Mouse (Mus musculus) right cerebral cortex, postnatal 4 days (tissue): ENCODE measurements around the gene Clrn3.
"Not testable (repeated sequence)": the region's sequence is repeated elsewhere in the genome, so short reads cannot be mapped to it uniquely, and the experiment has no call there.

ENCODE experiments used
- DNase-seq: peaks from one replicate; pipeline ENCODE4 v3.0.0-alpha.2; 2022

The Clrn3 gene

DNA sequence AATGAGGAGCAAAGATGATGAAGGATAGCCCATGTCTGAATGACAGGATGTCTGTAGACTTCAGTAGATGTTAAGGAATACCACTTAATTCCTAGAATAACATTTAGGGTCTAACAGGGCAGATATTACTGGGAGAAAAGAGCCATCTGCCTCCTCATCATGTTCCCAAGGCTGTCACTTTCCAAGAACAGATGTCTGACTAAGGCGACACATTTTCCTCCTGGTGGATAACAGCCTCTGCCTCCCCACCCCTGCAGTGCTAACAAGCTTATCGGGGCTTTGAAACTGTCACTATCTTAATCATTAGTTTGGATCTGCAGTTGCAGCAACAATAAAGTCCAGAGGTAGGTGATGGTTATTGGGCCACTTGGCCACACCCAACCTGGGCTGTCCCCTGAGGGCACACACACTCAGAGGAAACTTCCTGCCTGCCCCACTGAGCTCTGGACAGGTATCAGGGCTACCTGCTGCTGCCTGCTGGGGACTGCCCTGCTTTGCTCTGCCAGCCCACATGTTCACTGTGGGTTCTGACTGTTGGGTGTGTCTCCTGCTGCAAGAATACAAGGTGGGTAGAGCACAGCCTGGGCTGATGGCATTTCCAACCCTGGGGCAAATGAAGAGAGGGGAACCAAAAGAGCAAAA is 6.2 kb upstream of the Clrn3 start:
- DNase-seq, result no peak

DNA sequence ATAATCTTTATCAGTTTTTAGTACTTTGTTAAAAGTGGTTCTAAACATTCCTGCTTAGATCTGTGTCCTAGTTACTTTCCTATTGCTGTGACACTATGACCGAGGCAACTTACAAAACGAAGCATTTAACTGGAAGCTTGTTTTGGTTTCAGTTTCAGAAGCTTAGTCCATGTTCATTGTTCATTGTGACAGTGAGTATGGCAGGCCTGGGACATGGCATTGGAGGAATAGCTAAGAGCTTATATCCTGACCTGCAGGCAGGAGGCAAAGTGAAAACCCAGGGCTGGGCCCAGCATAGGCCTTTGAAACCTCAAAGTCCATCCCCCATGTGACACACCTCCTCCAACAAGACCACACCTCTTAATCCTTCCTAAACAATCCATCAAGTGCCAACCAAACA is 614 bp upstream of the Clrn3 start:
- DNase-seq, result no peak

DNA sequence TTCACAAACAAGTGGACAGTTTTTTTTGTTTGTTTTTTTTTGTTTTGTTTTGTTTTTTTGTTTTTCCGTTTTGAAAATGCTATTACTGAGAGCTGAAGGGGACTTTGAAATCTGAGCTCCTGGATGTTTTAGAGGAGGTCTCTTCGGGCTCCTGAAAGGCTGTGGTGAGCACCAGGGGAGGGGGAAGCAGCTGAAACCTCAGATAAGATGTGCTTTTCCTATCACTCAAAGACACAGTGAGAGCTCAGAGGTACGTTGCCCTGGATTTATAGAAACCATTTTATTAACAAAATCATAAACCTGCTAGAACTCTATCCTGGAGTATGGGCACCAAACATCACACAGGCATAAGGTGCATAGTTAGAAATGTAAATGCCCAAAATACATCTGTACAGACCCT is 1.3 kb downstream of the Clrn3 start:
- no peak for DNase-seq

DNA sequence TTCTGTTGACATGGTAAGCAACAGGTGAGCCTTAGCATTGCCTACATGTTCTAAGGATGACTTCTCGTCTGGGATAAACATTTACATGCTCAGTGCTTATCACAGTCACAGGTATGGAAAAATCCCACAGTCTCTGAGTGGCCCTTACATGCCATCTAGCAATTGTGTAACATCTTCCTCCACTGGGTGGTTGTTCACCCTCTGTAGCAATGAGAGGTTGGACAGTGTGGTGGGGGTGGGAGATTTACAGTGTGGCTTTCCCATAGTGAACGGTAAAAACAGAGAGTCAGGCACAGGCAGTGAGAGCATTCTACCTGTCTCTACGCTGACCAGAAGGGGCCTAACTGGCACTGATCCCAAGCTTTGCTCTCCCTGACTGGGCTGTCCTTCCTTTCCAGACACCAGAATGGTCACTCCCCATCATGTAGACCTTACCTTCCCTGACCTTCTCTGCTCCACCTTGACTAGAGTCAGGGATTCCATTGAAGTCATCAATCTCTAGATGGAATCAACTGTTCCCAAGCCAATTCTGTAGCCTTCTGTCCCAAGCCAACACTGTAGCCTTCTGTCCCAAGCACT is 1.8 kb downstream of the Clrn3 start:
- no peak for DNase-seq

DNA sequence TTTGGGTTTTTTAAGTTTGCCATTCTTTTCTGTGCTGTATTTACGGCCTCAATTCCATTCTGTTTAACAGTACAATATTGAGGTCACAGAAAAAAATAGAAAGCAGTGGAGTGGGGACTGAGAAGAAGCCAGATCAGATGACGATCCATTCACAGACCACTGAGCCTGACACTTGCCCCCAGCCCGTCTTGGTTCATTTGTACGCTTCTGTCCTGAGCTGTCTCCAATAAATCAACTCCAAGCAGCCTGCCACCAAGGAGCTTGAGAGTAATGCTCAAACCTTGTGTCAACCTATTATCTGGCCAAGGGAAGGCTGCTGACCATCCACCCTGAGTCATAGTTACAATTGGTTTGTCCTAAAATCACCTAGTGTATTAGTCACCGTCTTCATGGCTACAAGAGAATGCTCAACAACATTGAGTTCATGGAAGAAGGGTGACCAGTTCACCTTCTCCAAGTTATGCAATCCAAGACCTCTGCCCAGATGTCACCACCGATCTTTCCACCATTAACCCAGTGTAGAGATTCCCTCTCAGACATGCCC is 4.0 kb downstream of the Clrn3 start:
- no peak for DNase-seq

DNA sequence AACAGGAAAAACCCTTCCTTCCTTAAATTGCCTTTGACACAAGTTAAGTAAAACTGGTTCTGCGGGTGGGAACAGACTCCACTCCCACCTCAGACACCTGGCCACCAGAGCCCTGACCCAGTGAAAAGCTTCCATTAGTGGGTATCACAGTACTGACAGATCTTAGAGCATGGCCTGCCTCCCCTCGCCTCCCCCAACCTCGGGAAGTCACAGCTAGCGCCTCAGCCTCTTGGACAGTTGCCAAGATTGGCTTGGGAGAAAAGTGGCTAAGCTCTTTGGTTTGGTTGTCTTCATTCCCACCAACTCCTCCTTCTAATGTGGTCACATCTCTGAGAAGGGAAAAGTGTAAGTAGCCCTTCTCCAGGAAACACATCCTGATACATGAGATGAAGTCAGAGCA is 4.5 kb downstream of the Clrn3 start:
- no peak for DNase-seq

DNA sequence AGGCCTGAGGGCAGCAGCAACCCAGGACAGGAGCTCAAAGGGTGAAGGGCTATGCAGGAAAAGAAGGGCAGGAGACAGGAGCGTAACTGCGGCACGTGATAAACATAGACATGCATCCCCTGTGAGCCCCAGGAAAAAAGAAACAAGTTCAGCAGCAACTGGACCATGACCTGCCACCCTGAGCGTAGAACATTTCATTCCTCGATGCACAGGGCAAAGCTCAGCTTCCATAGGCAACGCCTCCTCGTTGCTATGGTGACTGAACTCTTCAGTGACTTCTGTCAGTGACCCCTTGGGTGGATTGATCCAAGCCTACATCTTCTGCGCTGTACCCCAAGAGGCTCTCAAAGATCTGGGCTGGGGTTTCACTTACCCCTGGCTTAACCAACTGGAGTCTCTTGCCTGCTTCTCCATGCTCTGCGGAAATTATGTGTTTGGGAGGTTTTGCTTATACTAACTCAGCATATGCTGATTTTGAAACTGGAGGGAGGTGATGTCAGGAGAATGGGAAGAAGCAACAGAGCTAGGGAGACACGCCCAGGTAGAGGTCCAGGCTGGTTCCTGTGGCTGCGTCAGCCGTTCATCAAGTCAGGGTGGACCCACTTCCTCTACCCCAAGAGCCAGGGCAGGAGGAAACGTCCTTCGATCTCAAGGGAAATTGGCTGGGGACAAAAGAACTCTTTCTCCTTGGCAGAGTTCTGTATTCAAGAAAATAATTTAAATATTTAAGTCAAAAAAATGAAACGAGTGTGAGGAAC is 6.5 kb downstream of the Clrn3 start:
- no peak for DNase-seq

DNA sequence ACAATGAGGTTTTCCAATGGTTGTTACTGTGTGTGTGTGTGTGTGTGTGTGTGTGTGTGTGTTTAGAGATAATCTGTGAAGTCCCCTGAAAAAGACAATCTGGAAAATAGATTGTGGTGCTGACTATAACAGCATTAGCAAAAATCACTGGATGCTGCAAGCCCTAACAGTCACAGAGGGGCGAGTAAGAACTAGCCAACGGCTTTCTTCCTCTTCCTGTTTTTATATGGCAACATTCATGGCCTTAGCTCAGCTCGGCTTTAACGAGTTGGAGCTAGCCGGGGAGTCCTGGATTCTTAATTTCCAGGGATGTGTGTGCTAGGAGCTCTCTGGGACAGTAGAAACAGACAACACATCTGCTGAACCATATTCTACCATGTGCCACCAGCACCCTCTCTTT is 8.2 kb downstream of the Clrn3 start:
- DNase-seq, result no peak

DNA sequence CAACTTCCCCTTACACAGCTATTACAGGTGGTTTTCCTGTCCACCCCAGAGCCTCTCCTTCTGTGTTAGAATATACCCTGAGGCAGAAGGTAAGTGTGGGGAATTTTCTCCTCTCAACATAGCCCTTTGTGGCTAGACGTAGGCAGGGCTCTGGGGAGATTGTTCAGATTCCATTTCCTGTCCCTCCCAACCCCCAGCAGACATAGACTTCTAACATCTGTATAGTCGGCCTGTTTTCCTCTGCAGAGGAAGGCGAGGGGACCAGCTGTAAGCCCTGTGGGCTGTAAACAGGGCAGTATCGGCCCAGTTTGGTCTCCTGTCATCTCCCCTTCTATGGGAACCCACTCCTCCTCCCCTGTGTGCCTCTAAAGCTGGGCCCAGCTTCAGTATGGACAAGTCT is 11.3 kb downstream of the Clrn3 start:
- DNase-seq, result no peak

DNA sequence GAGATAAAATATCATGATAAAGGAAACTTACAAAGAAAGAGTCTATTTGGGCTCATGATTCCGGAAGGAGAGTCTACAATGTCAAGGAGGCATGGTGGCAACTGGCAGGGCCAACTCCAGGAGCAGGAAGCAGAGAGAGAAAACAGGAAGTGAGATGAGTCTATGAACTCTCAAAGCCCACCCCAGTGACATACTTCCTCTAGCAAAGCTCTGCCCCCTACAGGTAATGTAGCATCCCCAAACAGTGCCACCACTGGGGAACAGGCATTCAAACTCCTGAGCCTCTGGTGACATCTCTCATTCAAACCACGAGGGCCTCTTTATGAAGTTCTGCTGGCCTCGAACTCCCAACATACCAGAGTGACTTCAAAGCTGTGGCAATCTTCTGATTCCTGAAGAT is 16.7 kb downstream of the Clrn3 start:
- DNase-seq, result no peak

DNA sequence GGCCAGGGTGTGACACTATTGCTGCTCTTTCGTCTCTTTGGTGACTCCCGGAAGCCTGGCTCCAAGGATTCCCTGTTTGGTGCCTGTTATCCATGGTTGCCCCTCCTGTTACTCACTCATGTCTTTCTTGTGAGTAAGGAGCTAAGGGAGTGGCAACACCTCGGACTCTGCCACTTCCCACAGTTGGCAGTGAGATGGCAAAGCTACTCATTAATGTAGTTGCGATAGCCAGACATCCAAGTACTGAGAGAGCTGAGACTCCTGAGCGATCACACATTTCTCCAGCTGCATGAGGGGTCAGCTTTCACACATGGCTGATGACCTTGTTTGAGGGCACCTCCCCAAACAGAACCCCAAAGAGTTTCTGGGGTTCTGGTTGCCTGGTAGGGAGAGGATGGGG is 18.0 kb downstream of the Clrn3 start:
- DNase-seq, result no peak

DNA sequence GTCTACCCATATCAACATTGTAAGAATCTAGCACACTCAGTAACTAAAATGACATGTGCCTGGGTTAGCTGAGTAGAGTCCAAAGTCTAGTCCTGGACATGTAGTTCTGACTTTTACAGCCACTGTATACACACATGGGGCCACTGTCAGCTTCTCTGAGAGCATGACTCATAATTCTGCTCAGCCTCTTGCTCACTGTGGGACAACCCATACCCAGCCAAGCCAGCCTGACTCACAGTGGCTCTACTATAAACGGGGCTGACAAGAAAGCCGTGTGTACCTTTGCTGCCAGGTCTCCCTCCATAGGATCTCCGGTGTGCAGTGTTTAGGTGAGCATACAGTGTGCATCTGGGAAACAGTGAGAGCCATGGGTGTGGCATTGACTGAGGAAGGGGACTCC is 19.2 kb downstream of the Clrn3 start:
- no peak for DNase-seq

DNA sequence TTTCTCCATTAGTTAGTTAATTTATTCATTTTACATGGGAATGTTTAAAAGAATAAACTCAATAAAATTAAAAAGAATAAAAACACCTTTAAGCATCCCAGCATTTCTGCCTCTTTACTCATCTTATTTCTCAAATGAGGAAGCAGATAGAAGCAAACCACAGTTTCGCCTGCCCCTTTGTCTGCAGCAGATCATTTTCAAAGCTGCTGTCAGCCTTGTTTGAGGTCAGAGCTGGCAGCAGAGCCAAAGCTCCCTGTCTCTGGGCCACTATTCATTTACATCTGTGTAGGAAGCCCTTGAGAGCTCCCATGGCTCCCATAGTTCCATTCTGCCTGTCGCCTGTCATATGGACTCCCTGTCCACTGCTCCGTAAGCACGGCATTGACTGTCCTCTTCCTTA is 19.9 kb downstream of the Clrn3 start:
- DNase-seq, result no peak

DNA sequence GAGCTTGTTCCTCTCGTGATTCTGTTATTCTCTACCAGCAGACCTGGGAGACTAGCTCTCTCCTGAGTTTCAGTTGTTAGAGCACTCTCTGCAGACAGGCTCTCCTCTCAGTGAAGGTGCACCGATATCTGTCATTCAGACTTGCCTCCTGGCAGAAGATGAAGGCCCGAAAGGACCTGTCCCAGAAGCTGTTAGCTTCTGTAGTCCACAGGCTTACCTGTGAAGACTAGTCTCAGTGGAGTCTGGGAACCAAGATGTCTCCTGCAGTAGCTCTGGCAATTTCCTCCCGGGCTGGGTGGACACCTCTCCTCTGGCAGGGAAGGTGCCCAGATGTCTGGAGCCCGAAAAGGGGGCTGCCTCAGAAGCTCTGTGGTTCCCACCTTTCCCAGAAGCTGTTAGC is 21.9 kb downstream of the Clrn3 start:
- DNase-seq, result not testable (repeated sequence)

DNA sequence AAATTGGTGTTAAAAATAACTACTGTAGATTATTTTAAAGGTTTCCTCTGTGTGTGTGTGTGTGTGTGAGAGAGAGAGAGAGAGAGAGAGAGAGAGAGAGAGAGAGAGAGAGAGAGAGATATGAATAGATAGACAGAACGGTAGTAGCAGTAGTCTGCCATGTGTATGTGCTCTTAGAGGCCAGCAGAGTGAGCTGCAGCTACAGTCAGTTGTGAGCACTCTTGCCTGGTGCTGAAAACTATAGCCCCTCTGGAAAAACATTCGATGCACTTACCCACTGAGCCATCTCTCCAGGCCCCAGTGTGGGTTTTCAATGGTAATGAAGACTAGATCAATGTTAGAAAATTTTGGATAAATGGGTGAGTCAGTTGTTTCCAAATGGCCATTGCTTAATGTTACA is 29.1 kb downstream of the Clrn3 start:
- no peak for DNase-seq

DNA sequence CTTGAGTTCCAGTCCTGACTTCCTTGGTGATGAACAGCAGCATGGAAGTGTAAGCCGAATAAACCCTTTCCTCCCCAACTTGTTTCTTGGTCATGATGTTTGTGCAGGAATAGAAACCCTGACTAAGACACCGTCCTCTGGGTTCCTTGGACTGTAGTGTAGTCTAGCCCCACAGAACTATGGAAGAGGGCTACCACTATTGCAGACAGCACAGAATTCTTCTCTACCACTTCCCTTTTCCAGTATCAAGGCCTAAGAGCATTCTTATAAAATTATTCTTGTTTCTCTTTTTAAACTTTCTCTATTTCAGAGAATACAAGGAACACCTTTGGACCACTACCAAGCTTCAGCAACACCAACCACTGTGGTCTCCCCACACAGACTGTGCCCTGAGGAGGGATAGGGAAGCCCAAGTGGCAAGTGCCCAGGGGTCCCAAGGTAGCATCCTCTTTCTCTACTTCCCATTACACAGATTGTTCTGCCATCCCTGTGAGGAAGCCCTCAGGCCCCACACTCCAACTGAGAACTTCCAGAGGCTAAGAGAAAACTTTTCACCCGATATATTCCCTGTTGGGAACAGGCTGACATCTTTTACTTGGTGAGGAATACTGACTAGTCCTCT is 29.8 kb downstream of the Clrn3 start:
- DNase-seq, result no peak

DNA sequence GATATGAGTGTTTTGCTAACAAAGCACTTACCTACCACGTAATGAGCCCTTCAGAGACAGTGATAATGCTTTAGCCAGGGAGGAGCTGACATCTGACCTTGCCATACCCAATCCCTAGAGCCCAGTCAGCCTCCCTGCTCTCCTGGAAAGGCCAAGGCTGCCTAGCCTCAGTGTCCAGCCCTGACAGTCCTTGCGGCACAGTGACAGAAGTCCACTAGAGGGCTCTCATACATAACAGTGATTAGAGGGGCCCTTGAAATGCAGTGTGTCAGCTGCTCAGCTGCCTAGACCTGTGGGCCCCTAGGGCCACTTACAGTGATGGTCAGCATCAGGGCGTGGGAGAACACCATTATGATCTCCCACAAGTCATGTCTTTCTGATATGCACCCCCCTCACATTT is 33.2 kb downstream of the Clrn3 start:
- DNase-seq, result no peak

DNA sequence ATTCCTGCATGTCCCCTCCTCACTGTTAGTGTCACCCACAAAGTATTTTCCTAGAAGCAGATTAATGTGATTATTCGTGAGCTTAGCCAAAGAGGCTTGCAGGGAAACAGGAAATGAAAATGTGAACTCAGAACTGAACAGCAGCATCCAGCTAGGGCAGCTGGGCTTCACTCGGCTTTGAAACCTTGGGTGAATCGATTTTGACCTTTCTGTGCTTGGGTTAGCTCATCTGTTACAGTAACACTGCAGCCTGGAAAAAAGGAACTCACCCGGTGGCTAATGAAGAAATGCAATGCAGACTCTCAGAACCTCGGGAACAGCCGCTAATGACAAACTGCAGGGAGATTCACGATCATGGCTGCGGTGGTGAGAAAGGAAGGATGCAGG is 38.0 kb downstream of the Clrn3 start:
- DNase-seq, result no peak

DNA sequence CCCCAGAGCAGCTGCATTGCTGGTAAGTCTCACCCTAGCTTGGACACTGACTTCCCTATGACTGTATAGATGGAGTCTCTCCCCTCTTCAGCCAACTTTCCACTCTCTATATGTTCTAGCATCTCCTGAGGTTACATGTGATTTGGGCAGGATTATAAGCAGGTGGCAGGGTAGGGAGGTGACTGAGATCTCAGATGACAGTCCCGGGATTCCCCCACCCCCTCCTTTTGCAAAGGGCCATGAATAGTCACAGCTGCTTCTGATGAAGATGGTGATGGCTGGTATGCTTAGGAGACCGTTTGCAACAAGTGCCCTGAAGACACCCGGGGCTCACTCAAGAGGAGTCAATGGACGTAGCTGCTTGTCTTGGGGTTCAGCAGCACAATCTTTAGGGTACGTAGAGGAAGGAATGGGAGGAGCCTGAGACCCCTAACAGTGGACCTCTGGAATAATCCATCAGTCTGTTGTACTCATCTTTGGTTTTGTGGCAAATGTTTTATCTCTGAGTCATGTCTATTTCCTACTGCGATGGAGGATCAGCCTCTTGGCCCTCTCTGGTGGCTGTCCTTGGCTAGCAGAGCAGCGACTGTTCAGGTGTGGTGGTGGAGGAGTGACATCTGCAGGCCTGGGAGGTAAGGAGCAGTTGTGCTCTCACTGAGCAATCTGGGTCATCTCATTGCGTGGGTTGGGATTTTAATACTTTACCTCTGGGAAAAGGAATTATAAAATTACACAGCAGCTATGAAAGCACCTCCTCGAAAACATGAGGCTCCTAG is 38.5 kb downstream of the Clrn3 start:
- no peak for DNase-seq

DNA sequence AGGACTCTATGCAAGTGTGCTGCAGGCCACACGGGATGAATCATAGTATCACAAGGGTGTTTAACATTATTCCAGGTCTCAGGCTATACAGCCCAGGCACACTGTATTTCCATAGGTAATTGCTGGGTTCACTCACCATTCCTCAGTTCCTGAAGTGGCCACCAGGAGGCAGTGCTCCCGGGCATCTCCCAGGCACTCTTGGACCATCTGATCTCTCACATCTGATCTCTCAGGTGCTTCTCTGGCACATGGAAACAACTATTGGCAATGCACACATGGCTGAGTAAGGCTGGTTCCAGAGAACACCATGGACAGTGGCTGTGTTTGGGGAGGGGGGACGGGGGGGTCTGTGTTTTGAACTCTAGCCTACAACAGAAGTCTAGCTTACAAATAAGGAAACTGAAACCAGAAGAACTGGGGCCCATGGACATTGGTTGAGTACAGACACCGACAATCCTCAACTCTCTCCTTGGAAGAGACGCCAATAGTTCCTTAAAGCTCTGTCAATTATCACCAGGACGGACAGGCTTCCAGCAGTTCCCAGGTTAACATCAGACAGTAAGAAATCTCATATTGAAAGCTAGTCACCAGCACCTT is 40.1 kb downstream of the Clrn3 start:
- peak; percentile 48 for DNase-seq

DNA sequence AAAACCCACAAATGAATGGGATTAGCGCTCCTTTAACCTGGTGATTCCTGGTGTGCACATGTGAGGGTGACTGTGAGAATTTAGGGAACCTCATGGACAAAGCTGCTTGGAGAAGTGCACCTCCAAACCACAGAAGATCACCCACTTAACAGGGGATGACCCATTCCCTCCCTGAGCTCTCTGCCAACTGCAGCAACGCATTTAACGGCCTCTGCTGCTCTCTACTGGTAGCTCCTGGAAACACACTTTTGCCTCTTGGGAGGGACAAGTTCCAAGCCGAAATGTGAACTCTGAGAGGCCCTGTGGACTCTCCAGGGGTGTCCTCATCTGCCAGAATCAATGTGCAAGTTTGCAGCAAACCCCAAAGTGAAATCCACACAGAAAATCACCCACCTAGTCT is 41.0 kb downstream of the Clrn3 start:
- peak; percentile 87 for DNase-seq

DNA sequence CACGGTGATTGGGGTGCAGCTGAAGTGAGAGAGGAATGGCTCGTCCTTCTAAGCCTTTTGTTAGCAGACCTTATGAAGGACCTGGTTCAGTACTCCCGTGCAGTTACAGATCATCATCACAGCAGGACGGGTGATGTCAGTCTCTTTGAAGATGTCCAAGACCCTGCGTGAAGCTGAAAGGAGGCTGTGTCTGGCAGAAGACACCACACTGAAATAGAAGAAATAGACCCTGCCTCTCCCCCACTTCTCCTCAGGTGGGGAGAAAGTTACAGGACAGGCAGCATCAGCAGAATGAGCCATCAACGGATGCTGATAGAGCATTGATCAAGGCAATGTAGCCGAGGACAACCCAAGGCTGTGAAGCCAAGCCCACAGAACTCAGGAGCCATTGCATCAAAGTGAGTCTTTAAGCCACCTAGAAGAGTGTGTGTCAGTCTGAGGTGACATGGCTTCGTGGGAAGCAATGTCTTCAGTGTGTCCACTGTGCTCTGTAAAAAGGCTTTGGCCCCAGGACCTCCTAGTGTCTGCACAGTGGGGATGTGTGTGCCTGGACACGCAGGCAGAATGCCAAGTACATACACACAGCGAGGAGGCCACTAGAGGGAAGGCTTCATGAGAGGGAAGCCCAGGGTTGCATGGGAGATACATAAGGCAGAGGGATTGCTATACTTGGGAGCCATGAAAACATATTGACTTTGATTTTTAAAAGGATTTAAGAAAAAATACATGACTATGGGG is 41.6 kb downstream of the Clrn3 start:
- no peak for DNase-seq
